Mouse (Mus musculus) T-cell, adult 66 days (primary cell): ENCODE measurements around the gene Spin2c. TPM values are rescaled to one million over a fixed set of nuclear protein-coding genes. Genes with fewer than 3 reads are reported as not detected.

Source experiments
- total RNA-seq, 2 experiments: library from RNA; stranded (reverse); gene quantifications; 3 replicates in 1 of 2; 4 replicates in 1 of 2; pipeline ENCODE4 v1.2.4; 2023

The Spin2c gene
- total RNA-seq = 1 to 10 TPM; 2.5 to 3.6 TPM

GRCm38 (mm10) chrX:153831951-153832561 lies at the start of gene Spin2c:
Spin2c (plus strand) TSS chrX:153832225.

Other genes with a start within 250 kb of the Spin2c start
- gene Kctd12b, start 135.8 kb upstream of the Spin2c start, total RNA-seq = 1 to 10 TPM; 1.5 to 2.2 TPM
- 10 to 100 TPM; 22.1 to 23.8 TPM for gene Nbdy, start 108.6 kb upstream of the Spin2c start, total RNA-seq
- not detected for gene Samt1, start 180.4 kb downstream of the Spin2c start, total RNA-seq
- not detected for gene 4921511M17Rik, start 201.6 kb downstream of the Spin2c start, total RNA-seq
- gene Gm10057, start 222.8 kb downstream of the Spin2c start, total RNA-seq = not detected